Mouse (Mus musculus) E14TG2a.4 (cell line): Measurements from ENCODE around the gene Barx2.
"Not testable (repeated sequence)": the region's sequence is repeated elsewhere in the genome, so short reads cannot be mapped to it uniquely, and the experiment has no call there.

Experiments
- H3K27me3 ChIP-seq: 2 replicates; pipeline ENCODE4 v1.6.1; 2014; ENCODE audit warnings: low read length, control low read depth; ENCODE audit not compliant: insufficient read depth
- H3K36me3 ChIP-seq: 2 replicates; pipeline ENCODE4 v1.6.1; 2014; ENCODE audit warnings: low read length, control low read depth; ENCODE audit not compliant: insufficient read depth
- H3K4me1 ChIP-seq: replicated peaks from 2 replicates; pipeline ENCODE4 v1.6.1; 2014; ENCODE audit warnings: low read depth, low read length, control low read depth
- H3K4me3 ChIP-seq: replicated peaks from 2 replicates; pipeline ENCODE4 v1.5.1; 2014; ENCODE audit warnings: mild to moderate bottlenecking, low read length
- H3K9me3 ChIP-seq: 2 replicates; pipeline ENCODE4 v1.6.1; 2014; ENCODE audit warnings: low read length, control low read depth
- CTCF ChIP-seq: conservative IDR thresholded peaks from 2 replicates; pipeline ENCODE4 v1.5.1; 2014; ENCODE audit warnings: low read length
- NANOG ChIP-seq: IDR thresholded peaks from 2 replicates; pipeline ENCODE4 v1.6.1; 2014; ENCODE audit warnings: borderline replicate concordance, low read length, mixed read lengths
- POU5F1 ChIP-seq: IDR thresholded peaks from 2 replicates; pipeline ENCODE4 v1.6.1; 2014; ENCODE audit warnings: low read length, borderline replicate concordance

The Barx2 gene

DNA sequence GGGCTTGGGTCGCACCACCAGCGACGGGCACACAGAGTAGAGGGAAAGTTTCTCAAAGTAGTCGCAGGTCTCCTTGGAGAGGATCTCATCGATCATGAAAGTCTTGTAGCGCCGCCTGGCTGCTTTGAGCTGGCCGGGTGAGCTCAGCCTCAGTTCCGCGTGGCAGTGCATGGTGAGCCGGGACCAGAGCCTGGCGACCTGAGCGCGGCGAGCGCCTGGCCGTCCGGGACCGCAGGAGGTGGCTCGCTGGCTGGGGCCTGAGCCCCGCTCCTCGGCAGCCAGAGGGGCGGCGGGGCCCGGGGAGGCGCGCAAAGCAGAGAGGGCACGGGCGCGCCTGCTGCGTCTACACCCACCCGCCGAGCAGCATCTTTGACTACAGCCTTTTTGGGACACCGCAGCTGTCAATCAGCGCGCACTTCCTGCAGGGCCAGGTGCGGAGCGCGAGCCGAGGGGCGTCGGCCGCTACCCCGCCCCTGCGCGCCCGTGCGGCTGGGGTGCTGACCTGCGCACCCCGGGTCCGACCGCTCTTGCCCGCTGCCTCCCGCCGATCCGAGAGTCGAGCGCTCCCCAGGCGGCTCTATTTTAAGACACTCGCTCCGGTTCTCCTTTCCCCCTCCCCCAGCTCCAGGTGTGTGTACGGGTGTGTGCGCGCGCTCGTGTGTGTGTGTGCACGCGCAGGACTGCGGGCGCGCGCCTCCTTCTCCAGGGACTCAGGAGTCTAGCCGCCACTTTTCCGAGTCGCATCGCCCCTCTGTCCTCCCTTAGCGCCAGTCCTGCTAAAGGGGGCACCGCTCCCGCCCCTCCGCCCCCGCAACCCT lies at the start of gene Barx2:
Gene Barx2 (minus strand): TSS at position 542 of the 818 bp plus-strand sequence.
- Histone ChIP-seq H3K36me3 (no peaks in the 10 kb centered on the region), H3K27me3 (peaks cover 84% of the 10 kb centered on the region), H3K9me3 (no peaks in the 10 kb centered on the region), H3K4me1 (peaks cover 25% of the 10 kb centered on the region), H3K4me3 (peak within 1 kb of the TSS; percentile 88)
- TF ChIP-seq CTCF (no peak), POU5F1 (no peak), NANOG (no peak)

DNA sequence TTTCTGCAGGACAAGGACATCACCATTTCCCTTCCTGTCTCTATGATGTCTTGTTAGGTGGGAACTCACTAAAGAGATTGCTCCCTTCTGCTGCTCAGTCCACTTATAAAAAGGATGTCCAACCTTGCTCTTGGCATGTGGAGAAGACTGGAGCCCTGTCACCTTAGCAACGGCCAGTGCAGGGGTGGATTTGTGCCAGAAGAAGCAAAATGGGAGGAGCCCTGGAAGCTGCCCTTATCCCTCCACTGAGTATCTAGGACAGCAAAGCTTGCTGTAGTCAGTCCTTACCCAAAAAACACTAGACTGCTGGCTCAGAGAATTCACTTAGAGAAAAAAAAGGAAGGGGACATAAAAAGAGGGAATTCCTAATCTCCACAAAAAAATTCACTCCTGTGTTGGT lies 49.0 kb upstream of the Barx2 start:
- TF ChIP-seq CTCF, result no peak
- no peak for TF ChIP-seq NANOG
- no peak for TF ChIP-seq POU5F1
- no peaks in the 10 kb centered on the region for H3K27me3 ChIP-seq
- H3K9me3 ChIP-seq, result peaks cover 33% of the 10 kb centered on the region
- H3K4me1 ChIP-seq, result peaks cover 31% of the 10 kb centered on the region
- H3K36me3 ChIP-seq, result no peaks in the 10 kb centered on the region
- no peak overlapping the region for H3K4me3 ChIP-seq

DNA sequence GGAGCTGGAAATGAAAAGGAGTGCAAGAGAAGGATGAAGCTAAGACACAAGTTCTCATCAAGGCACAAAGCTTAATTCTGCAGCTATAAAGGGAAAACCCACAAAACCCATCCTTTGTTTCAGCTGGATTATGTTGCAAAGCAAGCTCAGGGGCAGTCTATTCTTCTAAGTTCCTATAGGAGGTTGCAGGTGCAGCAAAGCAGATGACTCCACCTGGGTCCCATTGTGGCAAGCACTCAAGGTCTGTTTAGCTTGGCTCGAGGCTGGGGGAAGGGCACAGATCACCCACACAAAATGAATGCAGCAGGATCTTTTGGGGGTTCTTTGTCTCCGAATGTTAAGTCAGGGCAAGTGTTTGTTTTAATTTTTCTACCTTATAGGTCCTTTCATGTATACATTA lies 47.2 kb upstream of the Barx2 start:
- TF ChIP-seq POU5F1, result no peak
- TF ChIP-seq NANOG, result peak; percentile 51; the same call in 1 of the 2 replicates
- no peak for TF ChIP-seq CTCF
- Histone ChIP-seq H3K36me3 (no peaks in the 10 kb centered on the region), H3K4me3 (peak overlapping the region; percentile 14; the same call in 1 of the 2 replicates), H3K27me3 (no peaks in the 10 kb centered on the region), H3K9me3 (peaks cover 22% of the 10 kb centered on the region), H3K4me1 (peaks cover 31% of the 10 kb centered on the region)

DNA sequence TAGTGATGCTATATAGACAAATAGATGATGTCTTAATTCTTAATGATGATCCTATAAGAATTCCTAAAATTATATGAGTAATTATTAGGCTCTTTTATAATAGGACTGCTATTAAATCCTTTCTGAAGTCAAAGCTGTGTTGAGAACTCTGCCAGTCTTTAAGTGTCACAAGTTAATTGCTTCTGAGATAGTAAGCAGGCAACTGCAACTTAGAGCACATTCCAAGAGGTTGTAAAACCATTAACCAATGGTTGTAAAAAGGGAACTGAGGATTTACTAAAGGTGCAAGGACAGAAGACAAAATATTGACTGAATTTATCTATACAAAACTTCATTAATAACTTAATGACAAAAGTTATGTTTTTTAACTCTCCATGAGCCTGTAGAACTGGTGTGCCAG lies 44.9 kb upstream of the Barx2 start:
- no peak for TF ChIP-seq NANOG
- TF ChIP-seq POU5F1, result no peak
- no peak for TF ChIP-seq CTCF
- no peaks in the 10 kb centered on the region for H3K27me3 ChIP-seq
- H3K36me3 ChIP-seq, result no peaks in the 10 kb centered on the region
- H3K4me1 ChIP-seq, result peaks cover 31% of the 10 kb centered on the region
- H3K4me3 ChIP-seq, result no peak overlapping the region
- H3K9me3 ChIP-seq, result peaks cover 16% of the 10 kb centered on the region

DNA sequence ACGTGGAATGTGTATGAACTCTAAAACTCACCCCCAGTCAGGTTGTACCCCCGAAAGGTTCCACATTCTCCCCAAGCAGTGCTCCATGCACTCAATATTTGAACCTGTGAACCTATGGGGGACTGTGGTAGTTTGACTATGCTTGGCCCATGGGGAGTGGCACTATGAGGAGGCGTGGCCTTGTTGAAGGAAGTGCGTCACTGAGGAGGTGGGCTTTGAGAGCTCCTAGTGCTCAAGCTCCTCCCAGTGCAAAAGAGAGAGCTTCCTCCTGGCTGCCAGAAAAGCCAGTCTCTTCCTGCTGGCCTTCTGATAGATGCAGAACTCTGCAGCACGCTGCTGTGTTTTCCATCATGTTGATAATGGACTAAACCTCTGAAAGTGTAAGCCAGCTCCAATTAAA lies 37.2 kb upstream of the Barx2 start:
- Histone ChIP-seq H3K27me3 (no peaks in the 10 kb centered on the region), H3K4me1 (peaks cover 24% of the 10 kb centered on the region), H3K4me3 (no peak overlapping the region), H3K9me3 (no peaks in the 10 kb centered on the region), H3K36me3 (no peaks in the 10 kb centered on the region)
- no peak for TF ChIP-seq NANOG
- no peak for TF ChIP-seq POU5F1
- no peak for TF ChIP-seq CTCF

DNA sequence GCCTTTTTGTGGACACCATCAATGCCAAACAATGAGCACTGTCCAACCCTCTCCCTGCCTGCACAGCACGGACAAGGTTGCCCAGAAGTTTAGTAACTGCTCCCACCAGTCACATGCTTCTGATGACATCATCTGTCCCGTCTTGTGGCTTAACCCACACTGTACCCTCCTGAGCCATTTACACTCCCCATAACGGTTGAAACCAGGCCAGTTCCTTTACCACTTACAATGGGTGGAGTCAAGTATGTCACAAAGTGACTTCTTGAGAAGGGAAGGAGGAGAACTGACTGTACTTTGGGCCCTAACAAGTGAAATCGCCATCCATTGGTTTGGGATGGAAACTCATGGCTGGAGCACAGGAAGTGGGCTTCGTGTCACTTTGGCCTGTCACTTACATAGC lies 35.8 kb upstream of the Barx2 start:
- Histone ChIP-seq H3K4me1 (peaks cover 24% of the 10 kb centered on the region), H3K36me3 (no peaks in the 10 kb centered on the region), H3K9me3 (no peaks in the 10 kb centered on the region), H3K27me3 (no peaks in the 10 kb centered on the region), H3K4me3 (no peak overlapping the region)
- TF ChIP-seq POU5F1, result no peak
- TF ChIP-seq CTCF, result no peak
- no peak for TF ChIP-seq NANOG

DNA sequence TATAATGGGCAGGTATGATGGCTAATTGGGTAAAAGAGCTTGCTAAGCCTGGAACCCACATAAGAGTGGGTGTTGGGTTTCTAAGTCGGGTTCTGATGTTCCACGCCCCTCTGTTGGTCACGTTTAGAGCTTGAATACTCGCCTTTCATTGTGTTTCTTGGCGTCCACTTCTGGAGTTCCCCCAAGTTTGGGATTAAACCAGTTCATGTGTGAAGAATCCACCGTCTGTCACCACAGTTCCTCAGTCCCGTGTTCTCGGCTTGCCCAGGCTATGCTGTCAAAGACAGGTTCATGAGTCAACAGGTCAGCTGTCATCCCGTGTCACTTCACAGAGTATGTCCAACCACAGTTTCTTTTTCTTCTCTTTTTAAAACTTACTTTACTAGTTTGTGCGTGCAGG lies 33.8 kb upstream of the Barx2 start:
- Histone ChIP-seq H3K9me3 (no peaks in the 10 kb centered on the region), H3K4me1 (peaks cover 24% of the 10 kb centered on the region), H3K4me3 (no peak overlapping the region), H3K36me3 (no peaks in the 10 kb centered on the region), H3K27me3 (no peaks in the 10 kb centered on the region)
- no peak for TF ChIP-seq NANOG
- no peak for TF ChIP-seq CTCF
- no peak for TF ChIP-seq POU5F1

DNA sequence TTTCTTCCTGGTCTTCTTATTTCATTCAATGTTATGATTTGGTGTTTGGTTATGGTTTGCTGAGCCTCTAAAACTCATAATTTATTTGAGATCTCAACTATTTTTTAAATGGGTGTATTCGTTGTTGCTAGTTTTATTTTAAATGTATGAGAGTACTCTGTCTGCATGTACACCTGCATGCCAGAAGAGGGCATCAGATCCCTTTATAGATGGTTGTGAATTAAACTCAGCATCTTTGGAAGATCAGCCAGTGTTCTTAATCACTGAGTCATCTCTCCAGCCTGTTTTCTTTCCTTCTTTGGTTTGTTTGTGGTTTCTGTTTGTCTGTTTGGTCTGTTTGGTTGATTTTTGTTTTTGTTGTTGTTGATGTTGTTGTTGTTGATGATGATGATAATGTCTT lies 29.1 kb upstream of the Barx2 start:
- H3K36me3 ChIP-seq, result no peaks in the 10 kb centered on the region
- H3K4me3 ChIP-seq, result no peak overlapping the region
- peaks cover 8% of the 10 kb centered on the region for H3K4me1 ChIP-seq
- no peaks in the 10 kb centered on the region for H3K9me3 ChIP-seq
- TF ChIP-seq POU5F1 (no peak), CTCF (peak; percentile 69)
- H3K27me3 ChIP-seq, result peaks cover 9% of the 10 kb centered on the region; the same call in 1 of the 2 replicates

DNA sequence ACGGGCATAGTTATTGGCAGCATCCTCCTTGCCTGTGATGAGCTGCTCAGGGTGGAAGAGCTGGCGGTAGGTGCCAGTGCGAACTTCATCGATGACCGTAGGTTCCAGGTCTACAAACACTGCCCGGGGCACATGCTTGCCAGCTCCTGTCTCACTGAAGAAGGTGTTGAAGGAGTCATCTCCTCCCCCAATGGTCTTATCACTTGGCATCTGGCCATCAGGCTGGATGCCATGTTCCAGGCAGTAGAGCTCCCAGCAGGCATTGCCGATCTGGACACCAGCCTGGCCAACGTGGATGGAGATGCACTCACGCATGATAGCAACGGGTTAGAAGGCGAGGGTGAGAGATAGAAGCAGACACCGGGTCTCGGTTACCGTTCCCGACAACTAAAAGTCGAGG lies 23.2 kb upstream of the Barx2 start:
- not testable (repeated sequence) for H3K9me3 ChIP-seq, H3K27me3 ChIP-seq, H3K36me3 ChIP-seq, H3K4me3 ChIP-seq
- H3K4me1 ChIP-seq, result peaks cover 16% of the 10 kb centered on the region
